Mouse (Mus musculus) spleen, adult 2 months (tissue): Measurements from ENCODE around the gene Nxpe4. TPM values are rescaled to one million over a fixed set of nuclear protein-coding genes. Genes with fewer than 3 reads are reported as not detected.
A peak's percentile ranks its signal among the peaks of the same experiment; 100 is the strongest.

Source experiments
- DNase-seq, 2 experiments: peaks; one replicate each; pipeline versions ENCODE4 v3.0.0 to v3.0.0-alpha.2; 2012 to 2021; ENCODE audit warnings: low spot score in 2 of 2, low read depth in 1 of 2
- H3K27ac ChIP-seq: fragments of 200-500 bp; 2 replicates; pipeline ENCODE4 v1.5.1; 2012; ENCODE audit warnings: low read length, inconsistent platforms; ENCODE audit not compliant: insufficient read depth
- H3K27me3 ChIP-seq: fragments of 200-500 bp; 2 replicates; pipeline ENCODE4 v1.6.1; 2012; ENCODE audit warnings: mild to moderate bottlenecking, moderate library complexity, low read length, inconsistent platforms; ENCODE audit not compliant: control insufficient read depth, insufficient read depth
- H3K36me3 ChIP-seq: fragments of 200-500 bp; 2 replicates; pipeline ENCODE4 v1.6.1; 2012; ENCODE audit warnings: mild to moderate bottlenecking, low read length, inconsistent platforms; ENCODE audit not compliant: control insufficient read depth, insufficient read depth
- H3K4me1 ChIP-seq: fragments of 200-500 bp; 2 replicates; pipeline ENCODE4 v1.6.1; 2011; ENCODE audit warnings: inconsistent platforms; ENCODE audit not compliant: control insufficient read depth, insufficient read depth, insufficient read length
- H3K4me3 ChIP-seq: fragments of 200-500 bp; 2 replicates; pipeline ENCODE4 v1.5.1; 2011; ENCODE audit warnings: mild to moderate bottlenecking, inconsistent platforms; ENCODE audit not compliant: insufficient read depth, insufficient read length; ENCODE audit errors: extremely low read depth
- CTCF ChIP-seq: fragments of 200-500 bp; IDR thresholded peaks from 2 replicates; pipeline ENCODE4 v1.5.1; 2011; ENCODE audit warnings: mild to moderate bottlenecking, inconsistent platforms; ENCODE audit not compliant: insufficient read depth, insufficient read length, insufficient replicate concordance; ENCODE audit errors: extremely low read depth
- POLR2A ChIP-seq: fragments of 200-500 bp; IDR thresholded peaks from 2 replicates; pipeline ENCODE4 v1.6.1; 2011; ENCODE audit warnings: low read depth, low read length, inconsistent platforms
- WGBS: fragments of 180-500 bp; shearing (Covaris S2); methylation state at CpG from one replicate; pipeline ENCODE4 v1.1.7; 2018; 5-methylcytosine and 5-hydroxymethylcytosine counted together
- polyA plus RNA-seq: library from polyadenylated mRNA; depleted of rRNA; stranded (reverse); fragments of >200 nt; gene quantifications from 2 replicates; pipeline ENCODE4 v1.2.3, GENCODE M21; 2012; rRNA removed

The Nxpe4 gene
- polyA plus RNA-seq, 1 experiment: 1.4 TPM

DNA sequence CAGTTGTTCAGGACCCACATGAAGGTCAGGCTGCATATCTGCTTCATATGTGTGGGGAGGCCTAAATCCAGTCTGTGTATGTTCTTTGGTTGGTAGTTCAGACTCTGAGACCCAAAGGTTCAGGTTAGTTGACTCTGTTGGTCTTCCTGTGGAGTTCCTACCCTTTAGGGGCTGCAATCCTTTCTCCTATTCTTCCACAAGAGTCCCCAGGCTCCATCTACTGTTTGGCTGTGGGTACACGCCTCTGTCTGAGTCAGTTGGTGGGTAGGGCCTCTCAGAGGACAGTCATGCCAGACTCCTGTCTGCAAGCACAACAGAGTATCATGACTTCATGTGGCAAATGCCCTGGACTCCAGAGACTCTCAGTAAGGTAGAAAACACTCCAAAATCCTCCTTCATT lies 261.4 kb downstream of the Nxpe4 start:
- H3K27me3 ChIP-seq: no peaks in the 10 kb centered on the region
- H3K27ac ChIP-seq: peak overlapping the region; percentile 40; the same call in 1 of the 2 replicates
- no peaks in the 10 kb centered on the region for H3K36me3 ChIP-seq
- no peak for DNase-seq
- H3K4me1 ChIP-seq: peaks cover 16% of the 10 kb centered on the region
- peak overlapping the region; percentile 19; the same call in 1 of the 2 replicates for H3K4me3 ChIP-seq
- TF ChIP-seq CTCF: peak; percentile 4; the same call in 1 of the 2 replicates
- no peak for TF ChIP-seq POLR2A
- WGBS: 38% methylated on average over 1 of the region's 1 CpGs

DNA sequence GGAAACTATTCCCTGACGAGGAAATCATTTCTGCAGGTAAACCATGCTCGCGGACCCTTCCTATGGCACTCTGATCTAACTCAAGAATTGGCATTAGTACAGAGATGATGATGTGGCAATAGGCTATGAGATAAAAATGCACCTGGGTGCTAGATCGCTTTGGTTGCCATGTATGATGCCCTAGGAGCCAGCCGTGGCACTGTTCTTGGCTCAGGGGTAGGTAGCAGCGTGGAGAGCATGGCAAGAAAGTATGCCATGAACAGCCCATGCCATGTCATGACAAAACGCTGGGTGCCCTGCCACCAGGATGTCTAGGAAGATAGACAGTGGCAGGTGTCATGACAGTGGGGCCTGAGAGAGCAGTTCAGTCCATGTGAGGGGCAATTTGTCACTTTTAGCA lies 265.4 kb downstream of the Nxpe4 start:
- no peaks in the 10 kb centered on the region for H3K36me3 ChIP-seq
- 91% methylated on average over 7 of the region's 7 CpGs for WGBS
- DNase-seq: no peak

DNA sequence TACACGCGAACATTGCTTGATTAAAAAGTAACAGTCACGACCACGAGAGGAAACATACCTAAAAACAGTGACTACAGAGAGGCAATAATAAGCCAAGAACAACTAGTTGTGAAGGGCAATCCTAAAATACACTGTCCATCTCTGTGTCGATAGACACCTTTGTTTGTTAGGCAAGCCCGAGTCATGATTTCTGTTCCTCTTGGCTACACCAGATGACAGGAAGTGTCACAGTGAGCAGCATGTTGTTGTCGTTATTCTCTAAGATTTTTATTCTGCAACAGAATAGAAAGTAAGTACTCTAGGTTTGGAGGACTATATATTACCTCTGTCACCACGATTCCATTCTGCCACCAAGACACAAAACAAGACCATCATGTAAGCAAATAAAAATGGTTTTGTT lies 270.6 kb downstream of the Nxpe4 start:
- Histone ChIP-seq H3K27me3 (no peaks in the 10 kb centered on the region), H3K27ac (no peak overlapping the region), H3K4me1 (peaks cover 4% of the 10 kb centered on the region; the same call in 1 of the 2 replicates), H3K4me3 (no peak overlapping the region), H3K36me3 (no peaks in the 10 kb centered on the region)
- DNase-seq: no peak
- TF ChIP-seq CTCF (no peak), POLR2A (no peak)
- WGBS: 22% methylated on average over 8 of the region's 8 CpGs

More for the DNA sequence above, 265.4 kb downstream of the Nxpe4 start:
- peaks cover 3% of the 10 kb centered on the region for H3K4me1 ChIP-seq
- TF ChIP-seq CTCF: no peak
- TF ChIP-seq POLR2A: no peak
- no peak overlapping the region for H3K4me3 ChIP-seq
- no peak overlapping the region for H3K27ac ChIP-seq
- no peaks in the 10 kb centered on the region for H3K27me3 ChIP-seq

DNA sequence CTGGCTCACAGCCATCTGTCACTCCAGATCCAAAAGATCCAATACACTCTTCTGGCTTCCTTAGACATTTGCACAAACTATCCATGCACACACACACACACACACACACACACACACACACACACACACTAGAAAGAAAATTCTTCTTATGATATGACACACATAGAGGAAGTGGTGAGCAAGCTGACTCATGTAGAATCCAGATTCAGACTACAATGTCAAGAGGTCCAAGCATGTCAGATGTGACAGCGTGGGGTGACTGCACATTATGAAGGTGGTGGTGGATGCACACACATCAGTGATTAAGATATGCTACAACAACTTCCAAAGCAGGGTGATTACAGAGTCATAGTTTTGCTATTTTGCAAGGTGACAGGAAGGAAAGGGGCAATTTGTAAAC lies 282.1 kb downstream of the Nxpe4 start:
- no peak overlapping the region for H3K27ac ChIP-seq
- H3K36me3 ChIP-seq: no peaks in the 10 kb centered on the region
- peaks cover 9% of the 10 kb centered on the region for H3K4me1 ChIP-seq
- TF ChIP-seq POLR2A: no peak
- no peak for TF ChIP-seq CTCF
- no peak overlapping the region for H3K4me3 ChIP-seq
- 2% methylated on average over 1 of the region's 1 CpGs for WGBS
- no peaks in the 10 kb centered on the region for H3K27me3 ChIP-seq
- DNase-seq: no peak

DNA sequence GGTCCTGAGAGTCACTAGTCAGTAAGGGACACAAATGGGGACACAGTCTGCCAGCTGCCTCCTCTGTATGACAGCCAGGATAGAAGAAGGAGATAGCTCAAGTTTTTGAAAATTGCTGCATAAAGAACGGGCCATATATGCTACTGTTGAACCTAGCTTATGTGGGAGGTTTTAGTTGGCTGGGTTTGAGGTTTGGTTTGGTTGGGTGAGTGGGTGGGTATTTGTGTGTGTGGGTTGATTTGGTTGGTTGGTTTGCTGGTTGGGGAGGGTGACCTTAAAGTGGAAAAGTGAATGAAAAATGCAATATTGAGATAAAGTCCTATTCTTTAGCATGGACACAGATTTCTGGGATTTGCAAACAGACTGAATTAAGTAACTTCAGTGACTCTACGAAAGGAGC lies 283.0 kb downstream of the Nxpe4 start:
- peaks cover 9% of the 10 kb centered on the region for H3K4me1 ChIP-seq
- peak in 1 of 2 experiments; percentile 29 for DNase-seq
- H3K27me3 ChIP-seq: no peaks in the 10 kb centered on the region
- H3K36me3 ChIP-seq: no peaks in the 10 kb centered on the region
- WGBS: 54% methylated on average over 2 of the region's 2 CpGs
- TF ChIP-seq POLR2A (no peak), CTCF (no peak)
- H3K27ac ChIP-seq: no peak overlapping the region
- H3K4me3 ChIP-seq: no peak overlapping the region

DNA sequence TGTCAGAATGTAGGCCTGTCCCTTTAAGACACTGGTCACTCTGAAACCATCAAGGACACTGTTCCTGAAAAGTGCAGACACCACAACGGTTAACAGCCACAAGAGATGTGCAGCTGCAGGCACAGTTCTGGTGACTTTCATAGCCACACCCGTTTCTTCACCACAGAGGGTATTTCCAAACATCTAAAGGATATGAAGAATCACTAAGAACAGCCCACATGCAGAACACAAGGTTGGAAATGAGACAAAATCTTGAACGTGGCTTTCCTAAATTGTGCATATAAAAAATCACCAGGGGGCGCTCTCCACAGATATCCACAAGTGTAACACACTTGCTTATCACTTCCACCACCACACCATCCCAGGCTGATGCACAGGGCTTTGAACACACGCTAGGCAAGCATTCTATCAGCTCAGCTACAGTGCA lies 286.0 kb downstream of the Nxpe4 start:
- Histone ChIP-seq H3K27me3 (no peaks in the 10 kb centered on the region), H3K4me3 (no peak overlapping the region), H3K4me1 (peaks cover 9% of the 10 kb centered on the region), H3K36me3 (no peaks in the 10 kb centered on the region), H3K27ac (no peak overlapping the region)
- DNase-seq: peak in 1 of 2 experiments; percentile 36
- WGBS: 12% methylated on average over 5 of the region's 5 CpGs
- TF ChIP-seq CTCF (peak; percentile 13; the same call in 1 of the 2 replicates), POLR2A (no peak)

Other genes with a start within 250 kb of the Nxpe4 start
- 16.1 and 17.9 TPM in 2 replicates for gene Nxpe2, start 191.4 kb downstream of the Nxpe4 start, polyA plus RNA-seq